Mouse (Mus musculus) T-helper 17 cell (primary cell): ENCODE measurements around the gene Foxp4.

ENCODE experiments used
- in situ Hi-C, 2 experiments: fragments of 300-600 bp; cut with MboI, MseI; formaldehyde crosslinking; loops; 1 replicate in 1 of 2; 2 replicates in 1 of 2; pipeline ENCODE4 v1.15.1; 2025; ENCODE audit warnings: high pct_unique_total_duplicates in 2 of 2

Foxp4 gene

DNA sequence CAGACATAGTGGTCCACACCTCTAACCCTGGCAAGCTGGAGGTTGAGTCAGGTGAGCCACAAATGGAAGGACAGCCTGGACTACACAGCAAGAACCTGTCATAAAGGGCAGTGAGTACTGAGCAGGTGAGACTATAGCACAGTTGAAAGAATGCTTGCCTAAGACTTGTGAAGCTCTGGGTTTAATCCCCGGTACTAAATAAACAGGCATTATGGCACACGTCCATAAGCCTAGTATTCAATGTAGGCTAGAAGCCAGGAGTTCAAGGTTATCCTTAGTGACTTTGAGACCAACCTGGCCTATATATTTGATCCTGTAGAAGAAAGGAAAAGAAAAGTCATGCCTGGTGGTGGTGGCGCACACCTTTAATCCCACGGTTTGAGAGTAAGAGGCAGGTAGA lies 12.1 kb upstream of the Foxp4 start:
- in situ Hi-C loops, result loop anchor here in 1 of 2 experiments (10.0 kb wide), 1 partner anchor 902 kb away; no protein-coding TSS in a partner anchor

DNA sequence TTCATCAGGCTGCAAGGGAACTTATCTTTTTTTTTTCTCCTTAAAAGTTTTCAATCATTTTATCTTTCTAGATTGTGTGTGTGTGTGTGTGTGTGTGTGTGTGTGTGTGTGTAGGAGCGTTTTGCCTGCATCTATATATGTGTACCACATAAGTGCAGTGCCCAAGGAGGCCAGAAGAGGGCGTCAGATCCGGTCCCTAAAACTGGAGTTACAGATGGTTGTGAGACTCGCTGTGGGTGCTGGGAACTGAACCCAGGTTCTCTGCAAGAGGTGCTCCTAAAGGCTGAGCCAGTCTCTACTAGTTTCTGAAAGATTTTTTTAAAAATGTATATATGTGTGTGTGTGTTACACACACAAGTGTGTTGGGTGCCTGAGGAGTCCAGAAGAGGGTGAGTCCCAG lies 5.0 kb upstream of the Foxp4 start:
- in situ Hi-C loops, result loop anchor here in 1 of 2 experiments (10.0 kb wide), 2 partner anchors 115 to 785 kb away; no protein-coding TSS in a partner anchor

DNA sequence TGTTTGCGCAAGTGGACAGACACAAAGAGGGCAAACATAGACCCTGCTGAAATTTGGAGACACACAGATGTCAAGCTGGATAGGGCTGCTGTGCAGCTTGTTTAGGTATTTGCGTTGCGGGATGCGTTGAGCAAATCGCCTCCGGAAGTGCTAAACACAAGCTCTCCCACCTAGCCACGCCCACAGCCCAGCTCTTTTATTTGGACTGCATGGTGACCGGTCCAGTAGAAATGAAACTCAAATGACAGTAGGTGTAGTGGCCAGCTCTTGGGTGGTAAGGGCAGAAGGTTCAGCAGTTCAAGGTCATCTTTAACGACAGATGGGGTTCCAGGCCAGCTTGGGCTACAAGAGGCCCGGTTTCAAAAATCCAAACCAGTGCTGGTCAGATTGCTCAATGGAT lies 1.5 kb upstream of the Foxp4 start:
- in situ Hi-C loops, result loop anchor here in 1 of 2 experiments (10.0 kb wide), 2 partner anchors 119 to 781 kb away; no protein-coding TSS in a partner anchor

DNA sequence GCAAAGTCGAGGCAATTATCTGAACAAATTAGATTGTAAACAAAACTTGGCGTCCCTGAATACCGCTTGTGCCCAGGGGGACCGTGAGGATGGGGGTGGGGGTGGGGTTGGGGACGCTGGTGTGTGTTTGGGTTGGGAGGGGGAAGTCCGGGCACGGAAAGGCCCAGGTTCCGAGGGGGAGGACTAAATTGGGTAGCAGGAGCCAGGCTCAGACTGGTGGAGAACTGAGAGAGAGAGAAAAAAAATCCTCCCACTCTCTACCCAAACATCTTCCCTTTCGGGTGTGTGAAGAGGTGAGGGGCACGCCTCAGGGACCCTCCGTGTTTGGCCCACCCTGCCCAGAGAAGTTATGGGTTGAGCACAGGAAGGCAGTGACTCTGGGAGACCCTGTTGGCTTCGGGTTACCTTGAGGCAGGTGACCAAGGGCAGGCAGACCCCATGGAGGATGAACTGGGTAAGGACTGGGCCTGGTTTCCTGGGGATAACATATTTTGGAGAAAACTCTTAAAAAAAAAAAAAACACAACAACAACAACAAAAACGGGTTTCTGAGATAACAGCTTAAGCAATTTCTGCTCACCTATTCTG lies 988 bp upstream of the Foxp4 start:
- in situ Hi-C loops, result loop anchor here in 1 of 2 experiments (10.0 kb wide), 2 partner anchors 119 to 781 kb away; no protein-coding TSS in a partner anchor

DNA sequence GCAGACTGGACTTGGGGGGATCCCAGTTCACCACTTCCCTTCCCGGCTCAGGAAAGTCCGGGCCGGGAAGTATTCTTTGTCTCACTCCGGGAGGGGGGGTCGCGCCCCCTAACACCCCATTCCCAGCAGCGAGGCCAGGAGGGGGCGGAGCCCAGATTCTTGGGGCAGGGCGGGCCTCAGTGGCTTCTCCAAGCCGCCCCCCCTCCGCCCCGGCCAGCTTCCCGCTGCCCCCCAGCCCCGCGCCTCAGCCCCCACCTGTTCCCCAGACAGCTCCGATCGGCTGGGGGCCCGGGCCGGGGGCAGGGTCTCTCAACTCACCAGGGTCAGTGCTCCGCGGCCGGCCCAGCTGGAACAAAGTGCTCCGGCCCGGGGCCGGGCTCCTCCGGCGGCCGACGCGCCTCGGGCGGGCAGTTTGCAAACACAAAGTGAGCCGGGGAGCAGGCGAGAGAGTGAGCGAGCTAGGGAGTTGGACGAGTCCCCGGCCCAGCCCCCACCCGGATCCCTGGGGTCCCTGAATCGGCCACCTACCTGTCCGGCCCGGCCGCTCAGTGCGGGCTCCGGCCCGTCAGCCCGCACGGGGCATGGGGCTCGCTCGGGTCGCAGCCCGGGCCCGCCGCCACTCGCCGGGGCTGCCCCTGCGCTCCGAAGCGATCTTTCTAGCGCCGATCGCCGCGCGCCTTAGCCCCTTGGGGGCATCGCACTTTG lies 615 bp downstream of the Foxp4 start:
- in situ Hi-C loops, result loop anchor here (5.0 to 10.0 kb wide), 3 partner anchors 118 to 779 kb away; no protein-coding TSS in a partner anchor

DNA sequence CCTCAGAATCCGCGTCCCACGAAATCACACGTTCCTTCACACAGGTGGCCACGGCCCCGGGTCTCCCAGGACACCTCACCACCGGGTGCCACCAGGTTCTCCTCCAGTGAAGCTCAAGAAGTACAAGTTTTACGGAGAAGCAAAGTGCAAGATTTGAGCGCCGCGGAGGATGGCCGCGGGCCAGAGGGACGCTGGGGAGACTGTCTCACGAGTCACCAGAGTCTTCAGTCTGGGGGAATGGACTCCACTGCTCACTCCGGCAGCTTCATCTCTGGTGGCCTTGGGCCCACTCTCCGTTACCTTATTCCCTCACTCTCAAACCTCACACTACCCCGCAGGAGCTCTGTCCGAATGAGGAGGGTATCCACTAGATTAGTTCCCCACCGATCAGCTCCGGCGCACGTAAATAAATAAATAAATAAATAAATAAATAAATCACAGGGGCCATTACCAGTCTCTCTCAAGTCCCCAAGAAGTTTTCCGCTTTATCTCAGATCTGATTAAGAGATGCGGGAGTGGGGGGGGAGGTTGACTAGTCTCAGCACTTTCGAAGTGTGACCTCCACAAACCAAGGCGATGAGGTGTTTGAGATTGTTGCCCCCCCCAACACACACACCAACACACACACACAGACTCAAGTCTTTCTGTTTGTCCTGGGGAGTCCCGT lies 1.3 kb downstream of the Foxp4 start:
- in situ Hi-C loops, result loop anchor here (5.0 to 10.0 kb wide), 3 partner anchors 119 to 778 kb away; no protein-coding TSS in a partner anchor

DNA sequence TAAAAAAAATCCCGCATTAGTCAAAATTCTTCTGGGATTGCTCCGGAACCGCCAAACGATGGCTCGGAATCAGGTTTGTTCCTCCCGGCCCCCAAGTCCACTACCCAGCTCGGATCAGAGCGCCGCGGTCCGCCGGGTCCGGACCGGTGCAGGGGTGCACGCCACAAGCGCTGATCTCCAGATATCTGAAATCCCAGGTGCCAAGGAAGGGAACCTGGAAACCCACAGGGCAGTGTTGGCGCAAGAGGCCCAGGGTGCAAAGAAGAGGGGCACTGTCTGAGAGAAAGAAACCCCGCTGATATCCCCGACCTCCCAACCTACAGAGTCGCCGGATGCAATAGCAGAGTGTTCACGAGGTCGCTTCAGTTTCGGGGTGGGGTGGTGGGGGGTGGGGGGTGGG lies 1.9 kb downstream of the Foxp4 start:
- in situ Hi-C loops, result loop anchor here (5.0 to 10.0 kb wide), 3 partner anchors 120 to 778 kb away; no protein-coding TSS in a partner anchor

DNA sequence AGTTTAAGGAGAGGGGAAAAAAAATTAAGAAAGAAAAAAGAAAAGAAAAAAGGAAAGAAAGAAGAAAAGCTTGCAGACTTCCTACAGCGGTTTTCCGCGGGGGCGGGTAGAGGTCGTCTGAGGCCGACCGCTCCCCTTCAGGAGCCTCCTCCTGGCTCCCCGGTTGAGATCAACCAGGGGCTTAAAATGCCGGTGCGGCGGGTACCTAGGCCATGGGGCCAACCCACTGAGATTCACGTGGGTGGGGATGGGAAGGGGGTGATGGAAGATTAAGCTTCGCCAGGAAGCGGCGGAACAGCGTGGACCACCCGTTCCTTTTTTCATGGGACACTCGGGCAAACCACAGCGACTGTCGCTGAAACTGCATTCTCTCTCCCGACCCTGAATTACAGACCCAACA lies 2.3 kb downstream of the Foxp4 start:
- in situ Hi-C loops, result loop anchor here (5.0 to 10.0 kb wide), 3 partner anchors 120 to 777 kb away; no protein-coding TSS in a partner anchor

DNA sequence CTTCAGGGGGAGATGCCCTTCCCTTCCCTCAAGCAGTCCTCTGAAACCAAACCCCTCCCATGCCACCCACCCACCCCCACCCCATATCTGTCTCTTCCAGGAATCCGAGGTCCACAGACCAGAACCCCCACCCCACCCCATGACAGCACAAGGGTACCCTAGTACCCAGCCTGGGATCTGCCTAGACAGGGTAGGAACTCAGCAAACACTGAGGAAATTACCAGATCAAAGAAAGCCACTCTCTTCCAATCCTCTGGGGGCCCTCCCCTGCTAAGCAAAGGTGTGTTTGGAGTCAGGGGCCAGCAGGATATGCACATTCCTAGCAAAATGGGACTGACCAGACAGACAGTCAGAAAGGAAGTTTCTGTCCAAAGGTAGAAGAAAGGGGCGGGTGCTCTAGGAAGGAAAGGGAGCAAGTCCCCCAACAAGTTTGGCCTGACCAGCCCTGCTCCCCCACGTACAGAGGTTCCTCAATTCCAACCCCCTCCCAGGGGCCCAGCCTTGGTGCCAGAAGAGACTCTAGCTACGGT lies 3.2 kb downstream of the Foxp4 start:
- in situ Hi-C loops, result loop anchor here (5.0 to 10.0 kb wide), 3 partner anchors 121 to 776 kb away; no protein-coding TSS in a partner anchor

DNA sequence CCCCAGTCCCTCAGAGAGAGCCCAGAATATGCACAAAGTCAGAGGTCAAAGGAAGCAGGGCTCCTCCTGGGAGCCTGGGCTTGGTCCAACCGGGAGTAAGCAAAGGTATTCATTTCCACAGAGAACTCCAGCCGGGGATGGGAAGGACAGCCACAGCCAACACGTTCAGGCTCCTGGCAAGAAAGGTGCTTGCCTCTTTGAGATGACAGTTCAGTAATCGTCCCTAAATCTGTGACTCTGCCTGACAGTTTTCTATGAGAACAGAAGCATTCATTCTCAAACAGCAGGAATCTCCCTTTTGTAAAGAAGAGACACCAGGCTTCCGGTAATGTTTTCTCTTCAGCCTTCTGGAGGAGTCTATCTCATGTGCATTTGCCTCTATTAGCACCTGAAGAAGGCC lies 4.6 kb downstream of the Foxp4 start:
- in situ Hi-C loops, result loop anchor here (5.0 to 10.0 kb wide), 3 partner anchors 122 to 775 kb away; no protein-coding TSS in a partner anchor

DNA sequence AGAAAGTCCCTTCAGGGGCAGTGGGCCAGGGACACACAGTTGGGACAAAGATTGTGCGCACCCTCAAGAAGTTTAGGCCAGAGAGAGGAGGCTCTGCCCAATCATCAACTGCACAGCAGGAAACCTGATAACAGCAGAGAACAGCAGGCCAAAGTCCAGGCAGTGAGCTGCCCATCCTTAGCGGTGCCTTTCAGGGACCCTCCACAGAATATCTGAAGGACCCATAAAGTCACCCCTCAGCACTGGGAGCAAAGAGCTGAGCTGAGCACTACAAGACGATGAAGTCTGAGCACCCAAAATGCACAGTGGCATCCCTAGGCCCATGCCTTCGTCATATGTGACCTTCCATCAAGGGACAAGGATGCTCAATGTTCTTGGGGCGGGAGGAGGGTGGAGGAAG lies 6.5 kb downstream of the Foxp4 start:
- in situ Hi-C loops, result no loop called here

DNA sequence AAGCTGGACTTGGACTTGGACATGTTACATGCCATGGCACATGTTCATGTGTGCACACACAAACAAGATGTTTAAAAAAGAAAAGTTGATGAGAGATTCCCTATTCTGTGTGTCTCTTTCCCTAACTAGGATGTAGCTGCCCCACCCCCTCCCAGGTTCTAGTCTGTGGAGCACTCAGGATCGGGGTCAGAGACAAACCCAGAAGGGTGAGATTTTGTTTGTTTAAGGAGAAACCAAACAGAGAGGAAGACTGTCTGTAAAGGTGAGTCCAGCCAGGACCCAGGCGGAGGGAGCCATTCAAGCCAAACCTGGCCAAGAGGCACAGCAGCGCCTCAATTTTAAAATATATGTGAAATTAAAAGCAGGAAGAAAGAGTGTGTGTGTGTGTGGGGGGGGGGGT lies 7.2 kb downstream of the Foxp4 start:
- in situ Hi-C loops, result no loop called here

DNA sequence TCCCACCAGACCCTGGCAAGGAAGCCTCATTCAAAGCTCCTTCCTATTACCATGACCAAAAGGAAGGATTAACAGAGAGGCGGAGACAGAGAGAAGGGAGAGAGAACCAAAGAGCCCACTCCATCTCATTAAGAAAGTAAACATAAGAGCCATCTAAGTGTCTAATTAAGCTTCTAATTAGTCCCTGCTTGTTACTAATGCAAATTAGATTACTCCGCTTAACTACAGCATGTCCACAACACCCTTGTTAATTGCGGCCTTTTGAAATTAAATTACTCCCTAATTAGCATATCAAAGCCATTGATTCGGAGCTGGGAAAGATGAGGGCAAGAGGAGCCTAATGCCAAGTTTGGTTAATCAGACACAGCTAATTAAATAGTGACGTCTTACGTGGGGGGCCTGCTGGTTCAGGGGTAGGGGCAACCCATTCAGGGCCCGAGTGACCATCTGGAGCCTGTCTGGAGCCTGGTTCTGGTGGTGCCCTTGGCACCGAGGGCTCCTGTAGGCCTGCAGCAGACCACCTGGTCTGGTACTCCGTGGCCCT lies 9.7 kb downstream of the Foxp4 start:
- in situ Hi-C loops, result no loop called here

DNA sequence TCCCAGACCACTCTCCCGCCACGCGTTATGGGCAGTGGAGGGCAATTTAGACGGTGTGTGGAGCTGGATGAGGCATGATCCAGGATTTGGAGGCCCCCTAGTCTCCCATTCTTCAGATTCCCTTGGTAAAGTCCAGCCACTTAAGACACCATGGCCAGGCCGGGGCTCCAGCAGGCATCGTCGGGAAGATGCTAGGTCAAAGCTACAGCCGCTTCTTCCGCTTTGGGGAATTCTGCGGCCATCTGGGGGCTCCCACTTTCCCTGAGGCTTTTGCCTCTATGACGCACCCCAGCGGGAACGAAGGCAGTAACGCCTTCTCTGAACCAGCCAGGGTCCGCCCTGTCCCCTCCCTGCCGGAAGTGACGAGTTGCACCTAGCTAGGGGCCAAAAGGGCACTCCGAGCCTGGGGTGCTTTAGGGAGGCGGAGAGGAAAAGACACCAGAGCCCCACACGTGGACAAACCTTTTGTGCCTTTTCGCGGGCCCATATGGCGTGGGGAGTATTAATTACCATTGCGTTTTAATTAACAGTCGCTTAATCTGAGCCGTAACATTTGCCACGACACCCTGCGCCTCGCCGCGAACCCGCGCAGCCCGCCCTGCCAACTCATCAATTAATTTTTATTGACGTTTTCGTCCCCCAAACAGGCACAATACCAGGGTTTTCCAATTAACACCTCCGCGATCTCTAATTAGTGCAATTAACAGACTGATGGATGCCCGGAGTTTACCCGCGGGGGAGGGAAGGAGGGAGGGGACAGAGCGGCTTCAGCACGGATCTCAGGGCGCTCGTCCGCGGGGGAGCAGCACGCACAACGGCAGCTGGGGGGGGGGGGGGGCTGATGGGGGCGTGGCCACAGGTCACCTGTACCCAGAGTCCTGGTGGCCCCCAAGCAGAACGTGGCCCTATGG lies 15.1 kb downstream of the Foxp4 start:
- in situ Hi-C loops, result loop anchor here in 1 of 2 experiments (10.0 kb wide), 1 partner anchor 1445 kb away; no protein-coding TSS in a partner anchor

DNA sequence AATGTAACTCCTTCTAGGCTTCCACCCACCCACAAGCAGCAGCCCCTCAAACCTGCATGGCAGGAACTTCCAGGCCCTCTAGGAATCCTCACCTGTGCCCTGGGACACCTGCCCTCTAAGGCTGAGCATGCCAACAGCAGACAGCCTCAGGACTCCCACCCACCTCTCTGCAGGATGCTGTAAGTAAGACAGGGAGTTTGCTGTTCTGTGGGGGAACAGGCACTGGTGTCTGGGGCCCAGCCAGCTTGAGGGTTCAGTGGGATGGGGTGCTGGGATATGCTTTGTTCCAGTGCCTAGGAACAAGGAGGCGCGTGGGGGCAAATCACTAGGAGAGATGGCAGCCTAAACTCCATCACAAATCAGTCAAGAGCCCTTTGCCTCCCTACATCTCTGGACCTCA lies 16.4 kb downstream of the Foxp4 start:
- in situ Hi-C loops, result loop anchor here in 1 of 2 experiments (10.0 kb wide), 1 partner anchor 1447 kb away; no protein-coding TSS in a partner anchor

DNA sequence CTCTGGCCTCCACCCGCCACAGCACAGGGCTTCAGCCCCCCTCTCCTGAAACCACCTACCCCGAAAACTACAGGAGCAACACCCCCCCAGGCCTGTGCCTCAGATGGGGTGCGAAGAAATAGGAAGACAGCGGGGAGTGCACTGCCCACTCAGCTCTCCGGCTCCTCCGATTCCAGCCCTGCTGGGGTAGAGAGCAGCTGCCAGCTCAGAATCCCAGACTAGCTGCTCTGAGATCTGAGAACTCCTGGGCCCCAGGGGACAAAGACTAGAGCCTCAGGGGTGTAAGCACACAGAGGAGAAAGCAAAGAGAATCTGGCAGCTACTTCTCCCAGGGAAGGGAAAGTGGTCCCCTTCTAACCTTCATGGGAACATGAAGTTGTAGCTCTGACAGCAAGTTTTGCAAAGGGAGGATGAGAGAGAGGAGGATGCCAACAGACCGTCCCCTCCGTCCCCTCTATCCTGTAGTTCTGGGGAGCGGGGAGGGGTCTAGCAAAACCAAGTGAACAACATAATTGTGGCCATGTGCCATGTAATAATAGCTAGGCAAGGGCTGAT lies 17.0 kb downstream of the Foxp4 start:
- in situ Hi-C loops, result loop anchor here in 1 of 2 experiments (10.0 kb wide), 1 partner anchor 1447 kb away; no protein-coding TSS in a partner anchor

DNA sequence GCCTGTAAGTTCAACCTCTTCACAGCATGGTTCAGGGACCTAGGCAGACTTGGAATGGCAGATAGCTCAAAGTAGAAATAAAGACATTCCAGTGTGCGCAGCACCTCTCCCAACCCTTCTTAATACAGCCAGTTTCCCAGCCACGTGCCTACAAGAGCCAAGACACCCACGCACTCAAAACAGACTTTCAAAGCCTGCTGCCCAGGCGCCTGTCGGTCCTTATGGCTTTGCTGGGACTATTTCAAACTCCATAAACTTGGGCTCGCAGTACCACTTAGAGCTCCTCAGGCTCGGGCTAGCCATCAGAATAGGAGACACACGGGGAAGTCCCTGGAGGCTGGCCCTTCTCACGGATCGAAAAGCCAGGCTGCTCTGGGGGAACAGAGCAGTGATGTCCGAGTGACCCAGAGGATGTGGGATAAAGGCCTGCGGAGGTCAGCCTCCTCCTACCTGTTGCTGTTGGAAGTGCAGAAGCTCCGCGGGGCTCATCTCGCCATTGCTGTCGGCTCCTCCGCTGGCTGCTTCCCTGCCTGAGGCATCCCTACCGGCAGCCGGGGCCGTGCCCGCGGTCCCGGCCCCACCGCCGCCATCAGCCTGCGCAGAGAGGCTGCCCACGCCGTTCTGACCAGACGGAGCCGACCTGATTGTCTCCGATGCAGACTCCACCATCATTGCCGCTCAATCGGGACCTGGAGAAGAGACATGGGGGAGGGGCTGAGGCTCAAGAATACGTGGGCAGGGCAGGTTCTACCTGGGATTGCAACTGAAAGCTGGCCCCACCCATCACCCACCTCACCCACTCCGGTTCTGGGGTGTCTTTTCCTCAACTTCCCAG lies 20.4 kb downstream of the Foxp4 start:
- in situ Hi-C loops, result loop anchor here (5.0 to 10.0 kb wide), 2 partner anchors 143 to 1451 kb away; no protein-coding TSS in a partner anchor

DNA sequence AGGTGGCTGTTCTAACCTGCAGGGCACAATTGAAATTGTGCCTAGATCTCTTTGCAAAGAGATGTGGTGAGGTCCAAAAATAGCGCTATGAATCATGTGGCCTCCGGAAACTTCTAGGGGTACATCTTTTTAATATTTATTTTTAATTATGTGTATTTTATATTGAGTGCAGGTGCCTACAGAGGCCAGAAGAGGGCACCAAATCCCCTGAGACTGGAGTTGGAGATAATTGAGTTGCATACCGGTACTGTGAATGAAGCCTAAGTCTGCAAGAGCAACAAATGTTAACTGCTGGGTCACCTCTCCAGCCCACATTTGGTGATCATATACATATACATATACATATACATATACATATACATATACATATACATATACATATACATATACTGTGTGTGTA lies 22.7 kb downstream of the Foxp4 start:
- in situ Hi-C loops, result loop anchor here (5.0 to 10.0 kb wide), 2 partner anchors 146 to 1453 kb away; no protein-coding TSS in a partner anchor

DNA sequence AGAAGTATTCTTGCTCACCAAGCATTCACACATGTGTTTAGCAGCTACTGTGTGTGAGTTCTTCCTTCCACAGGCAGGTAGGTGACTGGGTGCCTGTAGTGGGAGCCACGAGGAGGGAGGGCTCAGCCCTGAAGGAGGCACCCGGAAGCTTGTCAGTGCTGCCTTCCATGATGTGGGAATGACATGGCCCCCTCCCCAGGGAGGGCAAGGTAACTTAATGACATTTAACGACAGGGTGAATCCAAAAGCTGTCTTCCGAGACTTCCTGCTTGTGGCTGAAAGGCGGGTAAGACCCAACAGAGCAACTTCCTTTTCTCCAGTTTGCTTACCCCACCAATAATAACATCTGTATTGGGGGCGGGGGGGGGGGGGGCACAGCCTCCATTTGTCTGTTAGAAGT lies 23.7 kb downstream of the Foxp4 start:
- in situ Hi-C loops, result loop anchor here (5.0 to 10.0 kb wide), 2 partner anchors 147 to 1454 kb away; no protein-coding TSS in a partner anchor
